Mouse (Mus musculus): ENCODE measurements around the gene Birc5.

DNA sequence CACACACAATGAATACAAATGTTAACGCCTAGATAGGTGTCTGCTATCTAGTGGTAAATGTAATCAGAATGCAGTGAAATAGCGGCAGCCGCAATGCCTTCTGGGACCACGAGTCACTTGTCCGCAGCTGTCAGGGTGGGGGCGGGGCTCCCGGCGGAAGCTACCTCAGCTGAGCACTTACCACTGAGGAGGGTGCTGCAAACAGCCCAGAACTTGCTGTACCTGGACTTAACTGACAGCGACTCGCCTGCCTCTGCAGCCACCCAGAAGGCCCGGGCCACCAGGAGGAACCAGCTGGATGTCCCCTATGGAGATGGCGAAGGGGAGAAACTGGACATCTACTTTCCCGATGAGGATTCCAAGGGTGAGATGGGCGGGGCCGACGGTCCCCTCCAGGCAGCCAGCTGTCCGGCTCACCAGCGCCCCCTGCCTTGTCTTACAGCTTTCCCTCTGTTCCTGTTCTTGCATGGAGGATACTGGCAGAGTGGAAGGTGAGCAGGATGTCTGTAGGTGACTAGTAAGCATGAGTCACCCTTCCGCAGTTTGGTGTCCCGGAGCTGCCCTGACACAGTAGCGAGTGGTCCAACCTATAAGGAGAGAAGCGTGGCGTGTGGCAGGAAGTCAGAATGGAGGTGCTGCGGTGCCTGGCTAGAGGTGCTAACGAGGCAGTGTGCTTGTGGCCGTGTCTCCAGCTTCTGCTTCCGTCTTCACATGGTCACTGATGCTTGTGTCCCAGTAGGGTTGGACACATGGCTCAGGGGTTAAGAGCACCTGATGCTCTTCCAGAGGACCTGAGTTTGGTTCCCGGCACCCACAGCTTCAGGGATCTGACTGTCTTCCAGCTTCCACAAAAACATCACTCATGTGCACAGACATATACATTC, 16.7 kb upstream of the Birc5 start:
- TF ChIP-seq GATA1 (IDR thresholded peaks at IDR 0.05; ENCODE audit: low read length) (no peak), TAL1 (IDR thresholded peaks at IDR 0.05; ENCODE audit: low read length) (no peak)
